Mouse (Mus musculus): ENCODE results near the gene Fam19a2.

- TF ChIP-seq EP300 (IDR thresholded peaks at IDR 0.05; ENCODE audit: low read depth) (no peak), CTCF (IDR thresholded peaks at IDR 0.05; ENCODE audit: low read depth) (no peak)
Observed at GRCm38 (mm10) chr10:123426527-123427363, 162.9 kb downstream of the Fam19a2 start.
